Mouse (Mus musculus) forebrain, embryonic 14.5 days (tissue): ENCODE measurements around the gene Pias3. TPM values are rescaled to one million over a fixed set of nuclear protein-coding genes. Genes with fewer than 3 reads are reported as not detected.

Source experiments
- ATAC-seq: fragments of 200-750 bp; cut with Nextera tagmentation; 2 replicates; pipeline ENCODE4 v1.8.0; 2017; ENCODE audit warnings: mild to moderate bottlenecking, moderate library complexity
- DNase-seq: peaks from one replicate; pipeline ENCODE4 v3.0.0-alpha.2; 2015; ENCODE audit warnings: low spot score
- H3K27ac ChIP-seq: fragments of 300-500 bp; sonication (generic); 2 replicates; pipeline ENCODE4 v1.5.1; 2014; ENCODE audit warnings: low read depth, mild to moderate bottlenecking, control low read depth, low read length, moderate library complexity
- H3K27me3 ChIP-seq: fragments of 300-500 bp; sonication (generic); replicated peaks from 2 replicates; pipeline ENCODE4 v1.6.1; 2014; ENCODE audit warnings: low read length, control low read depth, mixed read lengths; ENCODE audit not compliant: control insufficient read depth, insufficient read depth
- H3K36me3 ChIP-seq: fragments of 300-500 bp; sonication (generic); 2 replicates; pipeline ENCODE4 v1.6.1; 2014; ENCODE audit warnings: low read length, control low read depth; ENCODE audit not compliant: control insufficient read depth, insufficient read depth
- H3K4me1 ChIP-seq: fragments of 300-500 bp; sonication (generic); 2 replicates; pipeline ENCODE4 v1.6.1; 2014; ENCODE audit warnings: antibody characterized with exemption, low read length, control low read depth; ENCODE audit not compliant: control insufficient read depth, insufficient read depth
- H3K4me2 ChIP-seq: fragments of 300-500 bp; sonication (generic); 2 replicates; pipeline ENCODE4 v1.6.1; 2014; ENCODE audit warnings: mild to moderate bottlenecking, control low read depth, low read length
- H3K4me3 ChIP-seq: fragments of 300-500 bp; sonication (generic); 2 replicates; pipeline ENCODE4 v1.5.1; 2014; ENCODE audit warnings: low read depth, low read length, control low read depth
- H3K9ac ChIP-seq: fragments of 300-500 bp; sonication (generic); 2 replicates; pipeline ENCODE4 v1.6.1; 2014; ENCODE audit warnings: mild to moderate bottlenecking, low read length, control low read depth, moderate library complexity
- H3K9me3 ChIP-seq: fragments of 300-500 bp; sonication (generic); replicated peaks from 2 replicates; pipeline ENCODE4 v1.6.1; 2016; ENCODE audit warnings: low read length, control low read depth, mixed read lengths; ENCODE audit not compliant: control insufficient read depth
- WGBS: fragments of 180-500 bp; shearing (Covaris S2); extraction: QIAGEN DNeasy Blood & Tissue Kit; methylation state at CpG from one replicate; pipeline ENCODE4 v1.1.7; 2014; 5-methylcytosine and 5-hydroxymethylcytosine counted together
- polyA plus RNA-seq: library from polyadenylated mRNA; unstranded; fragments of >200 nt; fragmentation: Nextera tagmentation; extraction: Ambion mirVana; gene quantifications from 2 replicates; pipeline ENCODE4 v1.2.1, GENCODE M21; 2014

Pias3 gene
- polyA plus RNA-seq, 1 experiment from 2014 or later, result 14.8 TPM

- Histone ChIP-seq H3K36me3 (no peaks in the 10 kb centered on the region), H3K4me2 (no peak overlapping the region), H3K9me3 (no peaks in the 10 kb centered on the region), H3K27ac (no peak overlapping the region), H3K27me3 (no peaks in the 10 kb centered on the region; the same call in none of the 2 replicates), H3K4me1 (peaks cover 2% of the 10 kb centered on the region; the same call in 1 of the 2 replicates), H3K4me3 (no peak overlapping the region), H3K9ac (no peak overlapping the region)
- WGBS, result 95% methylated on average over 5 of the region's 5 CpGs
- ATAC-seq, result no peak
- no peak for DNase-seq
Observed at GRCm38 (mm10) chr3:96668424-96669067, 27.6 kb upstream of the Pias3 start.

- H3K4me2 ChIP-seq, result peak within 1 kb of the TSS; percentile 69
- no peaks in the 10 kb centered on the region for H3K9me3 ChIP-seq
- H3K36me3 ChIP-seq, result no peaks in the 10 kb centered on the region
- DNase-seq (peak; percentile 81), ATAC-seq (peak; percentile 89)
- peak within 1 kb of the TSS; percentile 52 for H3K9ac ChIP-seq
- peak within 1 kb of the TSS; percentile 37 for H3K4me3 ChIP-seq
- 6% methylated on average over 35 of the region's 35 CpGs for WGBS
- no peak within 1 kb of the TSS for H3K27ac ChIP-seq
- H3K4me1 ChIP-seq, result peaks cover 2% of the 10 kb centered on the region; the same call in 1 of the 2 replicates
- no peaks in the 10 kb centered on the region; the same call in none of the 2 replicates for H3K27me3 ChIP-seq
Observed at GRCm38 (mm10) chr3:96669727-96670468, 26.3 kb upstream of the Pias3 start, which contains the start of gene Ankrd35. TSS of gene Ankrd35 (plus strand) at chr3:96670131.

GRCm38 (mm10) chr3:96671519-96671918 is 24.7 kb upstream of the Pias3 start:
- Histone ChIP-seq H3K27ac (no peak overlapping the region), H3K4me2 (no peak overlapping the region), H3K36me3 (no peaks in the 10 kb centered on the region), H3K4me3 (no peak overlapping the region), H3K9me3 (no peaks in the 10 kb centered on the region), H3K9ac (no peak overlapping the region), H3K4me1 (peaks cover 2% of the 10 kb centered on the region; the same call in 1 of the 2 replicates), H3K27me3 (no peaks in the 10 kb centered on the region; the same call in none of the 2 replicates)
- 96% methylated on average over 5 of the region's 5 CpGs for WGBS
- no peak for ATAC-seq
- DNase-seq, result no peak

GRCm38 (mm10) chr3:96673514-96673913 is 22.7 kb upstream of the Pias3 start:
- no peak overlapping the region for H3K9ac ChIP-seq
- H3K4me2 ChIP-seq, result no peak overlapping the region
- H3K27ac ChIP-seq, result no peak overlapping the region
- H3K36me3 ChIP-seq, result no peaks in the 10 kb centered on the region
- H3K4me3 ChIP-seq, result no peak overlapping the region
- 67% methylated on average over 4 of the region's 4 CpGs for WGBS
- H3K9me3 ChIP-seq, result no peaks in the 10 kb centered on the region
- H3K27me3 ChIP-seq, result no peaks in the 10 kb centered on the region; the same call in none of the 2 replicates
- DNase-seq, result no peak
- no peak for ATAC-seq
- peaks cover 2% of the 10 kb centered on the region; the same call in 1 of the 2 replicates for H3K4me1 ChIP-seq

- ATAC-seq, result no peak
- no peaks in the 10 kb centered on the region for H3K9me3 ChIP-seq
- no peak overlapping the region for H3K27ac ChIP-seq
- no peak overlapping the region for H3K4me2 ChIP-seq
- H3K27me3 ChIP-seq, result no peaks in the 10 kb centered on the region; the same call in none of the 2 replicates
- H3K4me1 ChIP-seq, result peaks cover 2% of the 10 kb centered on the region; the same call in 1 of the 2 replicates
- no peak for DNase-seq
- no peak overlapping the region for H3K4me3 ChIP-seq
- 77% methylated on average over 8 of the region's 8 CpGs for WGBS
- H3K36me3 ChIP-seq, result no peaks in the 10 kb centered on the region
- no peak overlapping the region for H3K9ac ChIP-seq
Observed at GRCm38 (mm10) chr3:96674442-96674841, 21.7 kb upstream of the Pias3 start.

- Histone ChIP-seq H3K9me3 (no peaks in the 10 kb centered on the region), H3K9ac (no peak overlapping the region), H3K27me3 (no peaks in the 10 kb centered on the region; the same call in none of the 2 replicates), H3K4me1 (no peaks in the 10 kb centered on the region), H3K27ac (no peak overlapping the region), H3K4me2 (no peak overlapping the region), H3K4me3 (no peak overlapping the region), H3K36me3 (no peaks in the 10 kb centered on the region)
- whole genome bisulfite sequencing, result 78% methylated on average over 3 of the region's 3 CpGs
- DNase-seq (no peak), ATAC-seq (no peak)
Observed at GRCm38 (mm10) chr3:96675171-96675570, 21.0 kb upstream of the Pias3 start.

- ATAC-seq, result no peak
- 24% methylated on average over 3 of the region's 3 CpGs for WGBS
- no peaks in the 10 kb centered on the region for H3K9me3 ChIP-seq
- no peak overlapping the region for H3K9ac ChIP-seq
- no peak overlapping the region for H3K4me3 ChIP-seq
- DNase-seq, result no peak
- no peaks in the 10 kb centered on the region for H3K36me3 ChIP-seq
- no peak overlapping the region for H3K4me2 ChIP-seq
- no peaks in the 10 kb centered on the region; the same call in 1 of the 2 replicates for H3K27me3 ChIP-seq
- no peak overlapping the region for H3K27ac ChIP-seq
- H3K4me1 ChIP-seq, result no peaks in the 10 kb centered on the region
Observed at GRCm38 (mm10) chr3:96675690-96676089, 20.5 kb upstream of the Pias3 start.

GRCm38 (mm10) chr3:96678456-96678855 is 17.7 kb upstream of the Pias3 start:
- H3K27ac ChIP-seq, result no peak overlapping the region
- no peak for DNase-seq
- no peak overlapping the region for H3K4me2 ChIP-seq
- H3K27me3 ChIP-seq, result no peaks in the 10 kb centered on the region
- H3K4me3 ChIP-seq, result no peak overlapping the region
- H3K9ac ChIP-seq, result no peak overlapping the region
- 58% methylated on average over 7 of the region's 7 CpGs for WGBS
- no peaks in the 10 kb centered on the region for H3K4me1 ChIP-seq
- H3K36me3 ChIP-seq, result no peaks in the 10 kb centered on the region
- ATAC-seq, result no peak
- no peaks in the 10 kb centered on the region for H3K9me3 ChIP-seq
